Mouse (Mus musculus) right cerebral cortex, postnatal 25 days (tissue): Measurements from ENCODE around the gene Acsl4.
A peak's percentile ranks its signal among the peaks of the same experiment; 100 is the strongest.

Experiments used
- DNase-seq: peaks from one replicate; pipeline ENCODE4 v3.0.0; 2022

Acsl4 gene

GRCm38 (mm10) chrX:142336207-142336606, 54.1 kb downstream of the Acsl4 start:
- DNase-seq = no peak

GRCm38 (mm10) chrX:142335502-142335901, 54.8 kb downstream of the Acsl4 start:
- no peak for DNase-seq

GRCm38 (mm10) chrX:142325760-142326159, 64.6 kb downstream of the Acsl4 start:
- DNase-seq = no peak

GRCm38 (mm10) chrX:142316106-142316505, 74.2 kb downstream of the Acsl4 start:
- DNase-seq = no peak

- no peak for DNase-seq
Measured at GRCm38 (mm10) chrX:142315270-142315669, 75.1 kb downstream of the Acsl4 start.

GRCm38 (mm10) chrX:142314307-142315024, 75.9 kb downstream of the Acsl4 start:
- DNase-seq = peak; percentile 72

- no peak for DNase-seq
Measured at GRCm38 (mm10) chrX:142310431-142310830, 79.9 kb downstream of the Acsl4 start.

- DNase-seq = no peak
Measured at GRCm38 (mm10) chrX:142305869-142306581, 84.3 kb downstream of the Acsl4 start, which contains the start of gene Kcne1l. Kcne1l (minus strand) TSS chrX:142306294.

- no peak for DNase-seq
Measured at GRCm38 (mm10) chrX:142305010-142305868, 85.1 kb downstream of the Acsl4 start.

GRCm38 (mm10) chrX:142304592-142304991, 85.7 kb downstream of the Acsl4 start:
- no peak for DNase-seq

- DNase-seq = no peak
Measured at GRCm38 (mm10) chrX:142303456-142303855, 86.9 kb downstream of the Acsl4 start.

- DNase-seq = no peak
Measured at GRCm38 (mm10) chrX:142285905-142286304, 104.4 kb downstream of the Acsl4 start.

- no peak for DNase-seq
Measured at GRCm38 (mm10) chrX:142276573-142276972, 113.8 kb downstream of the Acsl4 start.

GRCm38 (mm10) chrX:142276031-142276430, 114.3 kb downstream of the Acsl4 start:
- no peak for DNase-seq
